Mouse (Mus musculus): ENCODE results near the gene Trarg1. TPM values are rescaled to one million over a fixed set of nuclear protein-coding genes. Genes with fewer than 3 reads are reported as not detected.
A peak's percentile ranks its signal among the peaks of the same experiment; 100 is the strongest.

The Trarg1 gene
- polyA plus RNA-seq, 1 experiment from 2014 or later: not detected

GRCm38 (mm10) chr11:76708881-76709280 lies 29.3 kb downstream of the Trarg1 start:
- H3K79me2 ChIP-seq (ENCODE audit: inconsistent target): no peaks in the 10 kb centered on the region
- no peak overlapping the region for H3K27ac ChIP-seq
- no peaks in the 10 kb centered on the region for H3K36me3 ChIP-seq (ENCODE audit: inconsistent target)
- 83% methylated on average over 1 of the region's 1 CpGs for WGBS (ENCODE audit: missing documents)
- H3K4me3 ChIP-seq (ENCODE audit: inconsistent target): no peak overlapping the region

- no peak overlapping the region for H3K27ac ChIP-seq
- 50% methylated on average over 11 of the region's 17 CpGs for WGBS (ENCODE audit: missing documents)
- no peak overlapping the region for H3K4me3 ChIP-seq (ENCODE audit: inconsistent target)
- no peaks in the 10 kb centered on the region for H3K79me2 ChIP-seq (ENCODE audit: inconsistent target)
- H3K36me3 ChIP-seq (ENCODE audit: inconsistent target): no peaks in the 10 kb centered on the region
Measured at GRCm38 (mm10) chr11:76709625-76710452, 30.2 kb downstream of the Trarg1 start.

DNA sequence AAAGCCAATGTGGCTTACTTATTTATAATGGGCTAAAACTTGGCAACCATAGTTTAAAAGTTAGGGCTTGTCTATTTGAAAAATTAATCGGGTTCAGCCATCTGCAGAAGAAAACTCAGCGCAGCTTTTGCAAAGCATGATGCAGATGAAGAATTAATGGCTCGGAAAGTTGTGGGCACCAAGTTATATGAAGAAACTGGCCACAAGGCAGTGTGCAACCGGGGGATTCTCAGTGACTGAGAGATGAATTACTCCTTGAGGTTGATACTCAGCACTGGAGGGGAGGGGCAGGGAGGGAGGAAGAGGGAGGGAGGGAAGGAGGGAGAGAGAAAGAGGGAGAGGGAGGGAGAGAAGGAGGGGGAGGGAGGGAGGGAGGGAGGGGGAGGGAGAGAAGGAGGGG lies 37.4 kb downstream of the Trarg1 start:
- H3K4me3 ChIP-seq (ENCODE audit: inconsistent target): no peak overlapping the region
- H3K36me3 ChIP-seq (ENCODE audit: inconsistent target): no peaks in the 10 kb centered on the region
- no peaks in the 10 kb centered on the region for H3K79me2 ChIP-seq (ENCODE audit: inconsistent target)
- 69% methylated on average over 4 of the region's 4 CpGs for WGBS (ENCODE audit: missing documents)
- no peak overlapping the region for H3K27ac ChIP-seq

GRCm38 (mm10) chr11:76723911-76724310 lies 44.3 kb downstream of the Trarg1 start:
- Histone ChIP-seq H3K4me3 (ENCODE audit: inconsistent target) (no peak overlapping the region), H3K27ac (no peak overlapping the region), H3K36me3 (ENCODE audit: inconsistent target) (peaks cover 22% of the 10 kb centered on the region), H3K79me2 (ENCODE audit: inconsistent target) (no peaks in the 10 kb centered on the region)
- 83% methylated on average over 8 of the region's 8 CpGs for WGBS (ENCODE audit: missing documents)

GRCm38 (mm10) chr11:76728093-76728492 lies 48.5 kb downstream of the Trarg1 start:
- no peak overlapping the region for H3K27ac ChIP-seq
- H3K4me3 ChIP-seq (ENCODE audit: inconsistent target): no peak overlapping the region
- peaks cover 50% of the 10 kb centered on the region for H3K36me3 ChIP-seq (ENCODE audit: inconsistent target)
- WGBS (ENCODE audit: missing documents): 89% methylated on average over 9 of the region's 11 CpGs
- H3K79me2 ChIP-seq (ENCODE audit: inconsistent target): no peaks in the 10 kb centered on the region

GRCm38 (mm10) chr11:76730650-76731049 lies 51.0 kb downstream of the Trarg1 start:
- Histone ChIP-seq H3K4me3 (ENCODE audit: inconsistent target) (no peak overlapping the region), H3K27ac (no peak overlapping the region), H3K36me3 (ENCODE audit: inconsistent target) (peaks cover 60% of the 10 kb centered on the region), H3K79me2 (ENCODE audit: inconsistent target) (no peaks in the 10 kb centered on the region)
- WGBS (ENCODE audit: missing documents): 71% methylated on average over 3 of the region's 3 CpGs

GRCm38 (mm10) chr11:76734560-76734959 lies 55.0 kb downstream of the Trarg1 start:
- peaks cover 32% of the 10 kb centered on the region for H3K36me3 ChIP-seq (ENCODE audit: inconsistent target)

GRCm38 (mm10) chr11:76735753-76736324 lies 56.2 kb downstream of the Trarg1 start:
- H3K4me3 ChIP-seq (ENCODE audit: inconsistent target): no peak overlapping the region
- peaks cover 25% of the 10 kb centered on the region for H3K36me3 ChIP-seq (ENCODE audit: inconsistent target)
- peaks cover 5% of the 10 kb centered on the region; the same call in 1 of the 2 replicates for H3K79me2 ChIP-seq (ENCODE audit: inconsistent target)
- H3K27ac ChIP-seq: peak overlapping the region; percentile 15; the same call in 1 of the 2 replicates
- 11% methylated on average over 4 of the region's 4 CpGs for WGBS (ENCODE audit: missing documents)

More at GRCm38 (mm10) chr11:76734560-76734959, 55.0 kb downstream of the Trarg1 start:
- peak overlapping the region; percentile 45 for H3K27ac ChIP-seq
- 8% methylated on average over 3 of the region's 3 CpGs for WGBS (ENCODE audit: missing documents)
- H3K4me3 ChIP-seq (ENCODE audit: inconsistent target): no peak overlapping the region
- H3K79me2 ChIP-seq (ENCODE audit: inconsistent target): peaks cover 5% of the 10 kb centered on the region; the same call in 1 of the 2 replicates

DNA sequence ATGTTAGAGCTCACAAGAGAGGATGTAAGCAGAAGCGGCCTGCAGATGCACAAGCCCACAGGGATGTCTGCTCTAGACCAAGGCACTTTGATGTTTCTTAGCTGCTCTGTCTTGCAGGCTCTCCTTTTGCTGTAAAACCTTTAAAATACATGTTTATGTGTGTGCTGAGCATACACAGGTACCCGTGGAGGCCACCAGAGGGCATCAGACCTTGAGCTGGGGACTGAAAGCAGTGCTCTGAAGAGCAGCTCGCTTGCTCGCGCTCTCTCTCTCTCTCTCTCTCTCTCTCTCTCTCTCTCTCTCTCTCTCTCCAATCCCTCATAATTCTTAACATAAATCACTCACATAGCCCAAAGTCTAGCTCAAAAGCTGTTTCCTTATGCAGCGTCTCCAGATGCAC lies 59.5 kb downstream of the Trarg1 start:
- H3K4me3 ChIP-seq (ENCODE audit: inconsistent target): no peak overlapping the region
- no peak overlapping the region for H3K27ac ChIP-seq
- H3K36me3 ChIP-seq (ENCODE audit: inconsistent target): peaks cover 20% of the 10 kb centered on the region
- peaks cover 5% of the 10 kb centered on the region; the same call in 1 of the 2 replicates for H3K79me2 ChIP-seq (ENCODE audit: inconsistent target)
- WGBS (ENCODE audit: missing documents): 84% methylated on average over 6 of the region's 6 CpGs

DNA sequence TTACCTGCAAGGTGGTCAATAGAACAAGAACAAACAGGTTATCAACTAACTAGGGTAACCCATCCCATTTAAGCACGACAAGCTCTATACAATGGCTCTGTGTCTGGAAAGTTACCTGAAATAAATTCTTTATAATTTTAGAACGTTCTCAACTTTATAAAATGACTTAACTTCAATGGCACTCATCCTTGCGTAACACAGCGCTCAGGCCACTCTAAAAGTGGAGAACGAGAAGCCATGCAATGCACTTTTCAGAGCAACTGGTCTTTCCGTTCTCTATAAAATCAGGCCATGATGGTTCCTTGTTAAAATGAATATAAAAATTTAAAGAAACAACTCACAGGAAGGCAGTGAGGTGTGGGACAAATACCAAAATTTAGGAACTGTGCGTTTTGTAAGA lies 62.9 kb downstream of the Trarg1 start:
- Histone ChIP-seq H3K36me3 (ENCODE audit: inconsistent target) (peaks cover 47% of the 10 kb centered on the region), H3K27ac (no peak overlapping the region), H3K79me2 (ENCODE audit: inconsistent target) (peaks cover 5% of the 10 kb centered on the region; the same call in 1 of the 2 replicates), H3K4me3 (ENCODE audit: inconsistent target) (no peak overlapping the region)
- 94% methylated on average over 7 of the region's 7 CpGs for WGBS (ENCODE audit: missing documents)

DNA sequence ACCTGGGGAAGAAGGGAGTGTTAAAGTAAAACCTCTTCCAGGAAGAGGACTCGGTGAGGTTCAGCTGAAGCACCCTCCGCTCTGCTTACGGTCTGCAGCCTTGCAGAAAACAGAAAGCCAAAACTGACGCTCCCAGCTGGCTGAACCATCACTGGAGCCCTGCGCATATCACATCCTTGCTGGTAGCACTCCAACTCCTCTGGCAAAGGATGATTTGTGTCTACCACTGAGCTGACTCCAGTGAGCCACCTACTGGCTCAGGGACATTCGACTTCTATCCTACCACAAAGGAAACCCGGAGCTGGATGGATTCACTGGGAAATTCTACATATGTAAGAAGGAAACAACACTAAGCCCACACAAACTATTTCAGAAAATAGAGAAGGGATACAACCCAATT lies 64.9 kb downstream of the Trarg1 start:
- H3K36me3 ChIP-seq (ENCODE audit: inconsistent target): peaks cover 66% of the 10 kb centered on the region
- WGBS (ENCODE audit: missing documents): 95% methylated on average over 7 of the region's 7 CpGs
- H3K4me3 ChIP-seq (ENCODE audit: inconsistent target): no peak overlapping the region
- H3K27ac ChIP-seq: no peak overlapping the region
- no peaks in the 10 kb centered on the region; the same call in 1 of the 2 replicates for H3K79me2 ChIP-seq (ENCODE audit: inconsistent target)

GRCm38 (mm10) chr11:76745921-76746320 lies 66.3 kb downstream of the Trarg1 start:
- no peak overlapping the region for H3K27ac ChIP-seq
- H3K79me2 ChIP-seq (ENCODE audit: inconsistent target): no peaks in the 10 kb centered on the region; the same call in 1 of the 2 replicates
- H3K36me3 ChIP-seq (ENCODE audit: inconsistent target): peaks cover 78% of the 10 kb centered on the region
- H3K4me3 ChIP-seq (ENCODE audit: inconsistent target): no peak overlapping the region
- WGBS (ENCODE audit: missing documents): 100% methylated on average over 1 of the region's 1 CpGs
